Mouse (Mus musculus) heart, adult 8-10 months (tissue): ENCODE data around the gene Tcf12. TPM values are rescaled to one million over a fixed set of nuclear protein-coding genes. Genes with fewer than 3 reads are reported as not detected.
A peak's percentile ranks its signal among the peaks of the same experiment; 100 is the strongest.

Experiments used
- DNase-seq: peaks from one replicate; pipeline ENCODE4 v3.0.0; 2022; ENCODE audit warnings: low spot score
- total RNA-seq, 4 experiments: library from RNA; stranded (reverse); gene quantifications; 2 replicates each; pipeline ENCODE4 v1.2.4; 2022

The Tcf12 gene
- total RNA-seq, 4 experiments from 2014 or later = 27.1 to 32.1 (median 31.6) TPM

GRCm38 (mm10) chr9:71915871-71916661 lies 195.6 kb downstream of the Tcf12 start:
- DNase-seq = no peak

GRCm38 (mm10) chr9:71906522-71906921 lies 205.1 kb downstream of the Tcf12 start:
- DNase-seq = no peak

GRCm38 (mm10) chr9:71898852-71899251 lies 212.8 kb downstream of the Tcf12 start:
- DNase-seq = no peak

- peak; percentile 19 for DNase-seq
Observed at GRCm38 (mm10) chr9:71897399-71897798, 214.3 kb downstream of the Tcf12 start.

GRCm38 (mm10) chr9:71895931-71896724 lies 215.5 kb downstream of the Tcf12 start:
- DNase-seq = peak; percentile 88

- peak; percentile 44 for DNase-seq
Observed at GRCm38 (mm10) chr9:71895291-71895690, 216.4 kb downstream of the Tcf12 start.

GRCm38 (mm10) chr9:71894943-71895286 lies 216.8 kb downstream of the Tcf12 start:
- DNase-seq = no peak

- no peak for DNase-seq
Observed at GRCm38 (mm10) chr9:71894246-71894942, 217.3 kb downstream of the Tcf12 start.

GRCm38 (mm10) chr9:71888450-71888849 lies 223.2 kb downstream of the Tcf12 start:
- no peak for DNase-seq

GRCm38 (mm10) chr9:71880629-71881028 lies 231.0 kb downstream of the Tcf12 start:
- DNase-seq = no peak

GRCm38 (mm10) chr9:71879972-71880371 lies 231.7 kb downstream of the Tcf12 start:
- DNase-seq = no peak

GRCm38 (mm10) chr9:71879415-71879814 lies 232.3 kb downstream of the Tcf12 start:
- no peak for DNase-seq

- DNase-seq = no peak
Observed at GRCm38 (mm10) chr9:71877867-71878266, 233.8 kb downstream of the Tcf12 start.

GRCm38 (mm10) chr9:71874761-71875160 lies 236.9 kb downstream of the Tcf12 start:
- no peak for DNase-seq

- DNase-seq = no peak
Observed at GRCm38 (mm10) chr9:71874035-71874572, 237.6 kb downstream of the Tcf12 start.

GRCm38 (mm10) chr9:71863338-71863737 lies 248.3 kb downstream of the Tcf12 start:
- DNase-seq = no peak

- DNase-seq = no peak
Observed at GRCm38 (mm10) chr9:71861629-71862028, 250.0 kb downstream of the Tcf12 start.

GRCm38 (mm10) chr9:71857926-71858325 lies 253.7 kb downstream of the Tcf12 start:
- no peak for DNase-seq

GRCm38 (mm10) chr9:71853904-71854303 lies 257.8 kb downstream of the Tcf12 start:
- DNase-seq = no peak

- DNase-seq = no peak
Observed at GRCm38 (mm10) chr9:71850283-71850682, 261.4 kb downstream of the Tcf12 start.

- no peak for DNase-seq
Observed at GRCm38 (mm10) chr9:71848392-71848791, 263.3 kb downstream of the Tcf12 start.

GRCm38 (mm10) chr9:71847921-71848320 lies 263.8 kb downstream of the Tcf12 start:
- no peak for DNase-seq
